Mouse (Mus musculus): ENCODE measurements around the gene Jmy. TPM values are rescaled to one million over a fixed set of nuclear protein-coding genes. Genes with fewer than 3 reads are reported as not detected.
"Not testable (repeated sequence)": the region's sequence is repeated elsewhere in the genome, so short reads cannot be mapped to it uniquely, and the experiment has no call there.

Jmy gene
- total and polyA plus RNA-seq, 2 experiments from 2014 or later: 9.0 to 29.7 TPM

DNA sequence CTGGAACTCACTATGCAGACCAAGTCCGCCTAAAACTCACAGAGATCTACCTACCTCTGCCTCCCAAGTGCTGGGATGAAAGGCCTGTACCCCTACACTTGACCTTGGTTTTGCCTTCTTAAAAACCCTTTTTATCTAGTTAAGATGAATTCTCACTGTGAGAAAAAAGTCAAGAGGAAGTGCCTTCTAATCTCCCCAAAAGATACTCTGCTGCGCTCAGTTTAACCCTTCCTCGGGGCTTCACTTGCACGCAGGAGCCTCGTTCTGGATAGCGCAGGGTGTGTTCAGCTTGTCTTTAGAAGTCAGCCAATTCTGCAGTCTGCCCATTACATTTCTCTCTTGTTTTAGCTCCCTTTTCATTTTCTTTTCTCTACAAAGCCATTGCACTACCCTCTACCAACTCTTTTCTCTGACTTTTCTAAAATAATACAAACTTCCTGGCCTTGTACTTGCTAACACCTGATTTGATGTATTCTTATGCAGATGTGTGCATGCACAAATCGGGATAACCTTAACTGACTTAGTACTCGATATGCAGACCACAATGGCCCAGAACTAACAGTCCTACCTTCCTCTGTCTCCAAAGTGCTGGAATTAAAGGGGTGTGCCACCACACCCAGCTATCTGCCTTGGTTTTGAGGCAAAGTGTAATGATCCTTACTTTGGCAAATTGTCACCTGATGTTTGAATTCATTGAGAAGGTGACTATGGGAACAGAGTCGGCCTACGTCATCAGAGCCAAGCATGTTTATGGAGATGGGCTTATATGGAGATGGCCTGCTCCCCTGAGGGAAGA is 14.6 kb upstream of the Jmy start:
- ATAC-seq (no peak), DNase-seq (no peak)
- no peaks in the 10 kb centered on the region for H3K9me3 ChIP-seq (ENCODE audit: low read length)
- no peak overlapping the region for H3K4me2 ChIP-seq (ENCODE audit: low read depth)
- H3K4me1 ChIP-seq (ENCODE audit: insufficient read depth): peaks cover 8% of the 10 kb centered on the region; the same call in 1 of the 2 replicates
- TF ChIP-seq CTCF (IDR thresholded peaks at IDR 0.05; ENCODE audit: low read depth): no peak
- no peak overlapping the region for H3K9ac ChIP-seq
- no peak overlapping the region for H3K4me3 ChIP-seq (ENCODE audit: low read depth, low read length)
- H3K36me3 ChIP-seq (ENCODE audit: insufficient read depth): no peaks in the 10 kb centered on the region
- H3K27ac ChIP-seq (ENCODE audit: low read depth, low read length): no peak overlapping the region
- H3K27me3 ChIP-seq (ENCODE audit: insufficient read depth, low read length): no peaks in the 10 kb centered on the region
- 90% methylated on average over 10 of the region's 10 CpGs for WGBS

DNA sequence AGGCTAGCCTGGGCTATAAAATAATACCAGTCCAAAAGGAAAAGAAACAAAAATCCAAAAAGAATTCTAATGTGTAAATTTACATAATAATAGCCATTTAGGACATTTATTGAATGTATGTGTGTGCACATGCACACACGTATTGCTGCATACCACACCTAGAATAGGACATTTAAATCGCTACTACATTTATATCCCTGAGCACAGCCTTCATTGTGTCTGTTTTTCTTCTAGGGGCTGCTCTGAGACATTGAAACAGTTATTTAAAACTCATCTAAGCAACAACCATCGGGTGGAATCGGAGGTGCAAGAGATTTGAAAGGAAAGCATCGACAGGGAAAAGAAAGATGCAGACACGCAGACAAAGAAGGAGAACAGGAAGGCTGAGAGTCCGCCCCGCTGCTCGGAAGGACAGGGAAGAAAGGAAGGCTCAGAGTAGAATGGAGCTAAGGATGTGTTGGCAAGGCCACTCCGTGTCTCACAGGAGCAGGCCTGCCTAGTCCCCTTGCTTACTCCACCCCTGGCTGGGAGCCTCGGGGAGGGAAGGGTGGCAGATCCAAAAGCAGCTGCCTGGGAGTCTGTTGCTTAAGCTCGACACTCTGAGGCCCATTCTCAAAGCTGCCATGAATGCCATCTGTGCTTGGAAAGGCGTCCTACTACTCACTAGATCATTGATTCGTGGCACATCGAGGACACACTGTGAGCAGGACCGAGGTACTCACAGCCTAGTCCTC is 11.0 kb upstream of the Jmy start:
- DNase-seq (peak; percentile 89), ATAC-seq (peak; percentile 98)
- H3K9ac ChIP-seq: peak overlapping the region; percentile 44
- no peak for TF ChIP-seq CTCF (IDR thresholded peaks at IDR 0.05; ENCODE audit: low read depth)
- peak overlapping the region; percentile 21; the same call in 1 of the 2 replicates for H3K4me2 ChIP-seq (ENCODE audit: low read depth)
- H3K27me3 ChIP-seq (ENCODE audit: insufficient read depth, low read length): no peaks in the 10 kb centered on the region
- no peaks in the 10 kb centered on the region for H3K9me3 ChIP-seq (ENCODE audit: low read length)
- WGBS: 23% methylated on average over 16 of the region's 16 CpGs
- H3K4me1 ChIP-seq (ENCODE audit: insufficient read depth): peaks cover 8% of the 10 kb centered on the region; the same call in 1 of the 2 replicates
- H3K27ac ChIP-seq (ENCODE audit: low read depth, low read length): peak overlapping the region; percentile 86
- no peaks in the 10 kb centered on the region for H3K36me3 ChIP-seq (ENCODE audit: insufficient read depth)
- no peak overlapping the region for H3K4me3 ChIP-seq (ENCODE audit: low read depth, low read length)

DNA sequence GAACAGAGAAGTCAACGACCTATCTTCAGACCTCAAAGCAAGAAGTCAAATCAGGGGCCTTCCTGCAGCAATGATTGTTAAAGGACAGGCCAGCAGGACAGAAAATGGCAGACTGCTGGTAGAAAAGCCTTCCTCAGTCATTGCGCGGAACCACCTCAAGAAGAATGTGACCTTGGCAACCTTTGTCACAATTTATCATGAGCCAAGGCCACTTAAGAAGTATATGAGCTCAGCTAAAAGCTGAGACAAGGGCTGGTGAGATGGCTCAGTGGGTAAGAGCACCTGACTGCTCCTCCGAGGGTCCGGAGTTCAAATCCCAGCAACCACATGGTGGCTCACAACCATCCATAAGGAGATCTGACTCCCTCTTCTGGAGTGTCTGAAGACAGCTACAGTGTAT is 7.3 kb upstream of the Jmy start:
- not testable (repeated sequence) for H3K4me2 ChIP-seq (ENCODE audit: low read depth); H3K4me3 ChIP-seq (ENCODE audit: low read depth, low read length); H3K4me1 ChIP-seq (ENCODE audit: insufficient read depth); H3K9me3 ChIP-seq (ENCODE audit: low read length); H3K9ac ChIP-seq; H3K36me3 ChIP-seq (ENCODE audit: insufficient read depth); H3K27ac ChIP-seq (ENCODE audit: low read depth, low read length); ATAC-seq; H3K27me3 ChIP-seq (ENCODE audit: insufficient read depth, low read length); DNase-seq
- WGBS: 83% methylated on average over 5 of the region's 5 CpGs

DNA sequence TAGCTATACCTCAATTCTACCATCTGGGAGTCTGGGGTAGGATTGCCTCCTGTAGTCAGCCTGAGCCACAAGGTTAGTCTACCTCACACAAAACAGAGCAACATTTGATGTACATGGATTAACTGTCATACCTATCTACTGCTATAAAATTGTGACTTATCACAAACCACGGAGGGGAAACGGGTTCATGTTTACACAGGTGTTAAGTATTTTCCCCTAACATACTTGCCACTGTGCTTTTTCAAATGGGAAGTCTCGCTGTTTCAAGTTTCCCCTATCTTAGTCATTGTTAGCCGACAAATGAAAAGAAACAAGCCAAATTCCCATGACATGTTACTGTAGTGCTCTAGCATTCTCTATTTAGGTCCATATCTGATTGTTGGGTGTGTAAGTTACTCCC is 2.1 kb upstream of the Jmy start:
- H3K4me1 ChIP-seq (ENCODE audit: insufficient read depth): peaks cover 13% of the 10 kb centered on the region
- TF ChIP-seq CTCF (IDR thresholded peaks at IDR 0.05; ENCODE audit: low read depth): no peak

DNA sequence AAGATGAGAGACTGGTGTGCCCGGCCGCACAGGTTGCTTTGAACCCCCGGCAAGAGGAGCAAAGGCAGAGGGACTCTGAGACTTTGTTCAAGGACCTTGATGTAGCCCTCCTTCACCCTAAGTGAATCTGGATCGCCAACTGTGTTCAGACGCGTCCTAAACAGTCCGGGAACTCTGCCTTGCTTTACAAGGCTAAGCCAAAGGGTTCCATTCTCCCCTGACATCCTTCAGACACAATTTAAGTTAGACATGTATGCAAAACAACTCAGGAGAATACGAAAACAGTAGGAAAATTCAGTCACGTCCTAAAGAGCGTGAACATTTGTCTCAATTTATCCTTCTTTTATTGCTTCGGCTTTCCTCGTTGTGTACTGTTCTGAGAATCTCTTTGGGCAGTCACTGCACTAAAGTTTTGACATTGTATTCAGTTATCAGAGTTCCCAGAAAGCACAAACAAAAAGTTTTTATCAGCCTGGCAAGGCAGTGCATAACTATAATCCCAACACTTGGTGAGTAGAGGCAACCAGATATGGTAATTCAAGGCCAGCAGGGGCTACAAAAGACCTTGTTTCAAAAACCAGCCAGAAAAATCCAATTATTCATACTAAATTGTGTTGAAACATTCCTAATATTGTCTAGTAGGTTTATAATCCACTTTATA is 495 bp upstream of the Jmy start:
- 8% methylated on average over 12 of the region's 12 CpGs for WGBS
- no peak for ATAC-seq

More for the DNA sequence above, 2.1 kb upstream of the Jmy start:
- ATAC-seq (no peak), DNase-seq (no peak)
- Histone ChIP-seq H3K27ac (ENCODE audit: low read depth, low read length) (no peak overlapping the region), H3K4me3 (ENCODE audit: low read depth, low read length) (no peak overlapping the region), H3K27me3 (ENCODE audit: insufficient read depth, low read length) (no peaks in the 10 kb centered on the region), H3K9me3 (ENCODE audit: low read length) (no peaks in the 10 kb centered on the region), H3K9ac (no peak overlapping the region), H3K4me2 (ENCODE audit: low read depth) (no peak overlapping the region), H3K36me3 (ENCODE audit: insufficient read depth) (no peaks in the 10 kb centered on the region)
- WGBS: 78% methylated on average over 4 of the region's 4 CpGs

DNA sequence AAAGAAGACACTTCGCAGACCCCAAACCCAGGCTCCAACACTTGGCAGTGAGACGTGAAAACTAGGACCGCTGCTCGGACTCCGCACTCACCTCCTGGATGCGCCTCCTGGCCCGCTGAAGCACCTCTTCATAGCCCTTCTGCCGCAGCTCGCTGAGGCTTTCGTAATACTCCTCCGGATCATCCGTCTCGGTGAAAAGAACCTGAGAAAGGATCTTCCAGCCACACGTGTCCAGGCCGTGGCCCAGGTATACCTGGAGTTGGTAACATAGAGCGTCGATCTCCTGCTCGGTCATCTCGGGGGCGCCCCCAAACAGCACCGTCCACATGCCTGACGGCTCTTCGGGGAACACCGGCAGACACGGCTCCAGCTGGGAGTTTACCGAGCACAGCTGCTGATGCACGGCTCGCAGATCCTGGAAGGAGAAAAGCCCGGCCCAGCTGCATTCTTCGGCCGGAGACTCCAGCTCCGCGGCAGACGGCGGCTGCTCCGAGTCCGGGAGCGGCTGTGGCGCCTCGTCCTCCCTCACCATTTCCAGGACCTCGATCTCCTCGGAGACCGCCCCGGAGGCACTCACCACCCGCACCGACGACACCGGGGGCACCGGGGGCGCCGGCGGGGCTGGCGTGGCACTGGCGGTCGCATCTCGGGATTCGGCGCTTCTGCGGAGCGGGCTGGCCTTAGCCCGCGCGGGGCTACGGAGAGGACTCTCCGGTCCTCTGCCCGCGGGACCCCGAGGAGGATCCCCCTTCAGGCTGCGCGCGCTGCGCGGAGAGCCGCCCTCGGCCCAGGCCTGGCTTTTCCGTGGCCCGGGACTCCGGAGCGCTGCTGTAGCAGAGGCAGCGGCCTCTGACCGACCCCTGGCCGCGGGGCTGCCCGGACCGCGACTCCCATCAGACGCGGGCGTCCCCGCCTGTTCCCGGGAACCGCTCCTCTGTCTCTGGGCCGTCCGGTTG is 1.1 kb downstream of the Jmy start:
- no peak for TF ChIP-seq CTCF (IDR thresholded peaks at IDR 0.05; ENCODE audit: low read depth)
- Histone ChIP-seq H3K9ac (peak overlapping the region; percentile 88), H3K36me3 (ENCODE audit: insufficient read depth) (0 out of 2 replicates have a peak, but pooled peaks cover 2% of the 10 kb centered on the region), H3K27ac (ENCODE audit: low read depth, low read length) (peak overlapping the region; percentile 97), H3K27me3 (ENCODE audit: insufficient read depth, low read length) (no peaks in the 10 kb centered on the region), H3K9me3 (ENCODE audit: low read length) (no peaks in the 10 kb centered on the region), H3K4me2 (ENCODE audit: low read depth) (peak overlapping the region; percentile 77), H3K4me1 (ENCODE audit: insufficient read depth) (peaks cover 29% of the 10 kb centered on the region), H3K4me3 (ENCODE audit: low read depth, low read length) (peak overlapping the region; percentile 98)
- WGBS: under 1% methylated on average over 94 of the region's 94 CpGs
- ATAC-seq (peak; percentile 27), DNase-seq (peak; percentile 37)

More for the DNA sequence above, 495 bp upstream of the Jmy start:
- 0 out of 2 replicates have a peak, but pooled peaks have one; percentile 10 for TF ChIP-seq CTCF (IDR thresholded peaks at IDR 0.05; ENCODE audit: low read depth)
- Histone ChIP-seq H3K27ac (ENCODE audit: low read depth, low read length) (peak overlapping the region; percentile 97), H3K4me1 (ENCODE audit: insufficient read depth) (peaks cover 25% of the 10 kb centered on the region), H3K9ac (peak overlapping the region; percentile 88), H3K4me2 (ENCODE audit: low read depth) (peak overlapping the region; percentile 77), H3K4me3 (ENCODE audit: low read depth, low read length) (peak overlapping the region; percentile 98), H3K27me3 (ENCODE audit: insufficient read depth, low read length) (no peaks in the 10 kb centered on the region), H3K9me3 (ENCODE audit: low read length) (no peaks in the 10 kb centered on the region), H3K36me3 (ENCODE audit: insufficient read depth) (0 out of 2 replicates have a peak, but pooled peaks cover under 1% of the 10 kb centered on the region)
- no peak for DNase-seq
